Mouse (Mus musculus) hindbrain, embryonic 12.5 days (tissue): ENCODE data around the gene Plxnc1. TPM values are rescaled to one million over a fixed set of nuclear protein-coding genes. Genes with fewer than 3 reads are reported as not detected.

Experiments used
- ATAC-seq: fragments of 200-750 bp; cut with Nextera tagmentation; 2 replicates; pipeline ENCODE4 v1.8.0; 2017; ENCODE audit warnings: moderate TSS enrichment; ENCODE audit not compliant: low FRiP score
- H3K27ac ChIP-seq: fragments of 300-500 bp; sonication (generic); 2 replicates; pipeline ENCODE4 v1.5.1; 2016; ENCODE audit warnings: mild to moderate bottlenecking
- H3K27me3 ChIP-seq: fragments of 300-500 bp; sonication (generic); 2 replicates; pipeline ENCODE4 v1.6.1; 2016; ENCODE audit warnings: mild to moderate bottlenecking
- H3K36me3 ChIP-seq: fragments of 300-500 bp; sonication (generic); 2 replicates; pipeline ENCODE4 v1.6.1; 2016; ENCODE audit warnings: mild to moderate bottlenecking
- H3K4me1 ChIP-seq: fragments of 300-500 bp; sonication (generic); 2 replicates; pipeline ENCODE4 v1.6.1; 2016
- H3K4me2 ChIP-seq: fragments of 300-500 bp; sonication (generic); replicated peaks from 2 replicates; pipeline ENCODE4 v1.6.1; 2016; ENCODE audit warnings: mild to moderate bottlenecking
- H3K4me3 ChIP-seq: fragments of 300-500 bp; sonication (generic); 2 replicates; pipeline ENCODE4 v1.5.1; 2016; ENCODE audit warnings: mild to moderate bottlenecking
- H3K9ac ChIP-seq: fragments of 300-500 bp; sonication (generic); 2 replicates; pipeline ENCODE4 v1.6.1; 2016; ENCODE audit warnings: mild to moderate bottlenecking, moderate library complexity
- H3K9me3 ChIP-seq: fragments of 300-500 bp; sonication (generic); replicated peaks from 2 replicates; pipeline ENCODE4 v1.6.1; 2016; ENCODE audit warnings: mild to moderate bottlenecking
- WGBS: fragments of 180-500 bp; shearing (Covaris S2); methylation state at CpG from one replicate; pipeline ENCODE4 v1.1.7; 2016; 5-methylcytosine and 5-hydroxymethylcytosine counted together
- polyA plus RNA-seq: library from polyadenylated mRNA; unstranded; fragments of >200 nt; fragmentation: Nextera tagmentation; extraction: Ambion mirVana; gene quantifications from 2 replicates; pipeline ENCODE4 v1.2.1, GENCODE M21; 2016

The Plxnc1 gene
- polyA plus RNA-seq, 1 experiment from 2014 or later: 6.4 TPM

GRCm38 (mm10) chr10:94858277-94859033, 86.2 kb downstream of the Plxnc1 start:
- no peaks in the 10 kb centered on the region for H3K36me3 ChIP-seq
- H3K4me3 ChIP-seq: no peak overlapping the region
- H3K4me2 ChIP-seq: no peak overlapping the region
- no peaks in the 10 kb centered on the region for H3K27me3 ChIP-seq
- no peak overlapping the region for H3K27ac ChIP-seq
- no peaks in the 10 kb centered on the region for H3K9me3 ChIP-seq
- no peak for ATAC-seq
- H3K9ac ChIP-seq: no peak overlapping the region
- 93% methylated on average over 6 of the region's 6 CpGs for WGBS
- H3K4me1 ChIP-seq: 0 out of 2 replicates have a peak, but pooled peaks cover 5% of the 10 kb centered on the region

GRCm38 (mm10) chr10:94850565-94850964, 94.1 kb downstream of the Plxnc1 start:
- Histone ChIP-seq H3K9ac (no peak overlapping the region), H3K4me3 (no peak overlapping the region), H3K27ac (no peak overlapping the region), H3K36me3 (no peaks in the 10 kb centered on the region), H3K27me3 (no peaks in the 10 kb centered on the region), H3K4me2 (no peak overlapping the region), H3K9me3 (no peaks in the 10 kb centered on the region), H3K4me1 (peaks cover 9% of the 10 kb centered on the region; the same call in 1 of the 2 replicates)
- peak; percentile 64; the same call in 1 of the 2 replicates for ATAC-seq
- 31% methylated on average over 4 of the region's 4 CpGs for WGBS

- Histone ChIP-seq H3K4me1 (peaks cover 9% of the 10 kb centered on the region; the same call in 1 of the 2 replicates), H3K36me3 (no peaks in the 10 kb centered on the region), H3K27me3 (no peaks in the 10 kb centered on the region), H3K9ac (no peak overlapping the region), H3K9me3 (no peaks in the 10 kb centered on the region), H3K27ac (no peak overlapping the region), H3K4me2 (no peak overlapping the region), H3K4me3 (no peak overlapping the region)
- 91% methylated on average over 9 of the region's 9 CpGs for whole genome bisulfite sequencing
- ATAC-seq: no peak
These were observed 94.7 kb downstream of the Plxnc1 start for GRCm38 (mm10) chr10:94849930-94850329.

- Histone ChIP-seq H3K4me3 (no peak overlapping the region), H3K27ac (no peak overlapping the region), H3K9ac (no peak overlapping the region), H3K9me3 (no peaks in the 10 kb centered on the region), H3K4me1 (peaks cover 9% of the 10 kb centered on the region; the same call in 1 of the 2 replicates), H3K4me2 (no peak overlapping the region), H3K27me3 (no peaks in the 10 kb centered on the region), H3K36me3 (no peaks in the 10 kb centered on the region)
- no peak for ATAC-seq
- WGBS: 86% methylated on average over 4 of the region's 4 CpGs
These were observed 95.3 kb downstream of the Plxnc1 start for GRCm38 (mm10) chr10:94849360-94849759.

GRCm38 (mm10) chr10:94848344-94848743, 96.3 kb downstream of the Plxnc1 start:
- ATAC-seq: no peak
- Histone ChIP-seq H3K4me2 (no peak overlapping the region), H3K4me3 (no peak overlapping the region), H3K36me3 (no peaks in the 10 kb centered on the region), H3K27ac (no peak overlapping the region), H3K4me1 (peaks cover 3% of the 10 kb centered on the region; the same call in 1 of the 2 replicates), H3K9me3 (no peaks in the 10 kb centered on the region), H3K27me3 (no peaks in the 10 kb centered on the region), H3K9ac (no peak overlapping the region)
- 90% methylated on average over 6 of the region's 6 CpGs for WGBS

- H3K4me3 ChIP-seq: no peak overlapping the region
- H3K4me1 ChIP-seq: peaks cover 2% of the 10 kb centered on the region; the same call in 1 of the 2 replicates
- H3K9ac ChIP-seq: no peak overlapping the region
- no peaks in the 10 kb centered on the region for H3K27me3 ChIP-seq
- H3K4me2 ChIP-seq: no peak overlapping the region
- H3K9me3 ChIP-seq: no peaks in the 10 kb centered on the region
- no peaks in the 10 kb centered on the region for H3K36me3 ChIP-seq
- ATAC-seq: no peak
- H3K27ac ChIP-seq: no peak overlapping the region
- 89% methylated on average over 8 of the region's 8 CpGs for WGBS
These were observed 98.0 kb downstream of the Plxnc1 start for GRCm38 (mm10) chr10:94846501-94847105.

- 85% methylated on average over 6 of the region's 6 CpGs for WGBS
- Histone ChIP-seq H3K27me3 (no peaks in the 10 kb centered on the region), H3K4me2 (no peak overlapping the region), H3K4me1 (no peaks in the 10 kb centered on the region), H3K9ac (no peak overlapping the region), H3K27ac (no peak overlapping the region), H3K36me3 (no peaks in the 10 kb centered on the region), H3K9me3 (no peaks in the 10 kb centered on the region), H3K4me3 (no peak overlapping the region)
- ATAC-seq: no peak
These were observed 99.9 kb downstream of the Plxnc1 start for GRCm38 (mm10) chr10:94844692-94845091.

GRCm38 (mm10) chr10:94835874-94836273, 108.8 kb downstream of the Plxnc1 start:
- no peak for ATAC-seq
- H3K27me3 ChIP-seq: no peaks in the 10 kb centered on the region
- H3K9me3 ChIP-seq: no peaks in the 10 kb centered on the region
- H3K4me3 ChIP-seq: no peak overlapping the region
- H3K36me3 ChIP-seq: 0 out of 2 replicates have a peak, but pooled peaks cover 10% of the 10 kb centered on the region
- WGBS: 85% methylated on average over 9 of the region's 9 CpGs
- H3K27ac ChIP-seq: no peak overlapping the region
- no peak overlapping the region for H3K4me2 ChIP-seq
- no peaks in the 10 kb centered on the region for H3K4me1 ChIP-seq
- no peak overlapping the region for H3K9ac ChIP-seq

- Histone ChIP-seq H3K27me3 (no peaks in the 10 kb centered on the region), H3K4me2 (no peak overlapping the region), H3K4me1 (peaks cover 6% of the 10 kb centered on the region; the same call in 1 of the 2 replicates), H3K9me3 (no peaks in the 10 kb centered on the region), H3K9ac (no peak overlapping the region), H3K27ac (no peak overlapping the region; the same call in 1 of the 2 replicates), H3K4me3 (no peak overlapping the region), H3K36me3 (0 out of 2 replicates have a peak, but pooled peaks cover 16% of the 10 kb centered on the region)
- ATAC-seq: no peak
- WGBS: 71% methylated on average over 6 of the region's 6 CpGs
These were observed 115.2 kb downstream of the Plxnc1 start for GRCm38 (mm10) chr10:94829407-94829806.

- H3K4me1 ChIP-seq: peaks cover 6% of the 10 kb centered on the region; the same call in 1 of the 2 replicates
- ATAC-seq: no peak
- no peaks in the 10 kb centered on the region for H3K9me3 ChIP-seq
- H3K36me3 ChIP-seq: 0 out of 2 replicates have a peak, but pooled peaks cover 16% of the 10 kb centered on the region
- 90% methylated on average over 7 of the region's 7 CpGs for WGBS
- no peaks in the 10 kb centered on the region for H3K27me3 ChIP-seq
- H3K9ac ChIP-seq: no peak overlapping the region
- no peak overlapping the region for H3K27ac ChIP-seq
- H3K4me2 ChIP-seq: no peak overlapping the region
- no peak overlapping the region for H3K4me3 ChIP-seq
These were observed 115.9 kb downstream of the Plxnc1 start for GRCm38 (mm10) chr10:94828734-94829230.

GRCm38 (mm10) chr10:94827890-94828733, 116.5 kb downstream of the Plxnc1 start:
- H3K27ac ChIP-seq: no peak overlapping the region
- no peak overlapping the region for H3K9ac ChIP-seq
- no peak overlapping the region for H3K4me2 ChIP-seq
- no peak for ATAC-seq
- H3K9me3 ChIP-seq: no peaks in the 10 kb centered on the region
- H3K4me3 ChIP-seq: no peak overlapping the region
- H3K36me3 ChIP-seq: 0 out of 2 replicates have a peak, but pooled peaks cover 16% of the 10 kb centered on the region
- H3K27me3 ChIP-seq: no peaks in the 10 kb centered on the region
- peaks cover 6% of the 10 kb centered on the region; the same call in 1 of the 2 replicates for H3K4me1 ChIP-seq
- 89% methylated on average over 14 of the region's 14 CpGs for WGBS

- Histone ChIP-seq H3K4me1 (peaks cover 6% of the 10 kb centered on the region; the same call in 1 of the 2 replicates), H3K9ac (no peak overlapping the region), H3K4me2 (no peak overlapping the region), H3K9me3 (no peaks in the 10 kb centered on the region), H3K36me3 (0 out of 2 replicates have a peak, but pooled peaks cover 9% of the 10 kb centered on the region), H3K27ac (no peak overlapping the region), H3K27me3 (no peaks in the 10 kb centered on the region), H3K4me3 (no peak overlapping the region)
- 92% methylated on average over 10 of the region's 10 CpGs for WGBS
- ATAC-seq: no peak
These were observed 117.3 kb downstream of the Plxnc1 start for GRCm38 (mm10) chr10:94827325-94827724.
